Mouse (Mus musculus) urinary bladder, postnatal 10 days (tissue): ENCODE results near the gene Phip.

Experiments used
- DNase-seq: peaks from one replicate; pipeline ENCODE4 v3.0.0; 2022; ENCODE audit warnings: low spot score

Phip gene

DNA sequence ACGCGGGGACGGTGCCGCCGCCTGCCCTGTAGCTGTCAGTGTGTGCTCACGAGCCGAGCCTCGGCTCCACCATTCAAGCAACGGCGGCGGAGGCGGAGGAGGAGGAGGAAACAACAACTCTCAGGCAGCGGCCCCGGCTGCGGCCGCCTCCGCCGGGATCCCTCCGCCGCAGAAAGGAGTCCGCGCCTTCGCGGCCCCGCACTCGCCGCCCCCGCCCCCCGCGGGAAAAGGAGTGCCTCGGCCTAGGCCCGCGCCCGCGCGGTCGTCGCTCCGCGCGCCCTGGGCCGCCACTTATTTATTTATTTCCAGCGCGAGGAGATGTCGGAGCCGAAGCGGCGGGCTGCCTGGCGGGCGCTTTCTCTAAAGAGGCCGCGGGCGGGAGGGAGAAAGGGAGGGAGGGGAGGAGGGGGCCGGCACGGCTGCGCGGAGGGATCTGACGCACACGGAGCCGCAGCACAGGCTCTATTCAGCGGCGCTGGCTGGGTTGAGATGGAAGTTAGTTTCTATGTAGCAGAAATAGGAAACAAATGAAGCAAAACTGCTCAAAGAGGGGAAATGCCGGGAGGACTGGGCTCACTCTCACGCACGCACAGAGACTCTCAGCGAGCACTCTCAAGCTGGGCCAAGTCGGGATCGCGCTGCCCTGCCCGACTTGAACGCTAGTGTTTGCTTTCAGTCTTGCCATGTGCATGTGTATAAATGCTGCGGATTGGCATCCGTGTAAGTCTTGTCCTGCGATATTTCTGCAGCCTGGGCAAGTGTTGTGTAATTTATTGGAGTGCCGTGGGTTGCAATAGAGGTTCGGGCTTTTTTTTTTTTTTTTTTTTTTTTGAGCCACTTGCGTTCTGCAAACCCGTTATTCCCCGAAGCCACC is at the start of gene Phip:
TSS of gene Phip (minus strand) at position 175 of the 874 bp plus-strand sequence.
- DNase-seq, result peak; percentile 79

DNA sequence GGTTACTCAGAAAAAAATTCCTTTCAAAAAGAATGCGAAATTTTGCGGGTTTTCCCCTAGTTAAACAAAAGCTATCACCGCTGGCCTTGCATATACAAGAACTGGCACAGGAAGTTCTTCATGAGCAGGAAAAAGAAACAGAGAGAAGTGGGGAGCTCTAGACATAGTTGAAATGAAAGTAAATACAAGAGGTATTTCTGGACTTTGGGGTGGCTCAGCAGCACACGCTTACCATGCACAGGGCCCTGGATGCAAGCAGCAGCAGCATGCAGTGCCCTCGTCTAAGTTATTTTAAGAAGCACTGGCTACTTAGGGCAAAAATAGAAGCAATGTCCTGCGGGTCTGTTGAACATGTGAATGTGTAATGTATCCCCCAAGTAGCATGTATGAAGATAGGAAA is 48.4 kb upstream of the Phip start:
- DNase-seq, result no peak

DNA sequence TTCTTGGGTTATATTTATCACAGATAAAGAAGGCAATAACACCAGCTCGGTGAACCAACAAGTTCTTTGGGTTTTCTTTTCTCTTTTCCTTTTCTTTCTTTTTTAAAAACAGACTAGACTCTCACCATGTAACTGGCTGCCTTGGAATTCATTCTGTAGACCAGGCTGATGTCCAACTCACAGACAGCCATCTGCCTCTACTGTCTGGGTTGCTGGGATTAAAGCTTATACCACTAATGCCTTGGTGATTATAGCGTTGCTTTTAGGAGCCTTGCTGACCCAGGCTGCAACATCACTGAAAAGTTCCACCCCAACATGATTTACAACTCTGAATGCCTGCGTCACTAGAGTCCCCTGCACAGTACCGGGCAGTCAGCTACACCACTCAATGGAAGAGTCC is 39.2 kb upstream of the Phip start:
- DNase-seq, result no peak

GRCm38 (mm10) chr9:83008306-83008705 is 33.0 kb upstream of the Phip start:
- no peak for DNase-seq

- DNase-seq, result no peak
Measured at GRCm38 (mm10) chr9:83001342-83001741, 26.0 kb upstream of the Phip start.

DNA sequence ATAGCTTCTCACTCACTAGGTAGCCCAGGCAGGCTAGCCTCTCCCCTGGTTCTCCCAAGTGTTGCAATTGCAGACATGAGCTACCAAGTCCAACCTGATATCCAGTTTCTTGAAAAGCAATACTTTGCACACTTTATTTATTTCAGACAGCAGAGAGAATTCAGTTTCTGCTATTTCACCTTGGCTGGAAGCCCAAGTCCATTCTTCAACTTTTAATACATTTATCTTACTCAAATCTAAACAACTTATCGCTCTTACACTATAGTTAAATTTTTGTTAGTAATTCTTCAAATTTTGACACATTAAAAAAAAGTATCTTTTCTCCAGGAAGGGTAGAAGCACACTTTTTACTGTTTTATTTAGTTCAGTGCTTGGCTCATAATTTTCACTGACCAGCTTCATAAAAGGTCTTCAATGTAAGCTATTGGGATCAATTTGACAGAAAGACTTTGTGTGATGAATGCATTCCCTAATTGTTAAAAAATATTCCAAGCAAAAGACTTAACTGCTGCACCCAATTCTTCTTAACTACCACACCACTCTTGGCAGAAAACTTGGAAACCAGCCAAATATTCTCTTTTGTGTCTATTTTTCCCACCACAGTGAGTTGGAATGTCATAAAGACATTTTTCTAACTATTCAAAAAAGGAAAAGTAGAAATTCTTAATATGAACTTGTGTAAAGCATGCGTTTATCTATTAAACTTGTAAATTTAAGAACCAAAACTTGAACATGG is 22.6 kb upstream of the Phip start:
- DNase-seq, result no peak

DNA sequence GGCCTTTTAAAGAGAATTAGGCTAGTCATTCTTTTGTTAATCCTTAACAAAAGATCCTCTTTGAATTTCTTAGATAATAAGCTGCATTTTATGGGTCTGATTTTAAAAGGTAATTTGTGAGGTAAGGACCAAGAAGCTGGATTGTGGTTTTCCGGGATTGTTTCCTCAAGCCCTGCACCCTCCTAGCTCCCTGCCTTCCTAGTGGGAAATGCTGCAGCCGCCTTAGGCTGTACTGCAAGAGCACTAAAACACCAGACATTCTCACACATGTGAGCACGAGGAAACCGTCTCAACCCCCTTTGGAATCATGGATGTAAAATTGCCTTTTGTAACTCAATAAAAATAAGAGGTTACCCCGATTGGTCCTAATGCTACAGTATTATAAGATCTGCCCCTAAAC is 1.6 kb upstream of the Phip start:
- no peak for DNase-seq

GRCm38 (mm10) chr9:82976219-82976618 is 903 bp upstream of the Phip start:
- no peak for DNase-seq

GRCm38 (mm10) chr9:82974962-82975341 is 364 bp downstream of the Phip start:
- DNase-seq, result no peak

- peak; percentile 50 for DNase-seq
Measured at GRCm38 (mm10) chr9:82974187-82974861, 992 bp downstream of the Phip start.

DNA sequence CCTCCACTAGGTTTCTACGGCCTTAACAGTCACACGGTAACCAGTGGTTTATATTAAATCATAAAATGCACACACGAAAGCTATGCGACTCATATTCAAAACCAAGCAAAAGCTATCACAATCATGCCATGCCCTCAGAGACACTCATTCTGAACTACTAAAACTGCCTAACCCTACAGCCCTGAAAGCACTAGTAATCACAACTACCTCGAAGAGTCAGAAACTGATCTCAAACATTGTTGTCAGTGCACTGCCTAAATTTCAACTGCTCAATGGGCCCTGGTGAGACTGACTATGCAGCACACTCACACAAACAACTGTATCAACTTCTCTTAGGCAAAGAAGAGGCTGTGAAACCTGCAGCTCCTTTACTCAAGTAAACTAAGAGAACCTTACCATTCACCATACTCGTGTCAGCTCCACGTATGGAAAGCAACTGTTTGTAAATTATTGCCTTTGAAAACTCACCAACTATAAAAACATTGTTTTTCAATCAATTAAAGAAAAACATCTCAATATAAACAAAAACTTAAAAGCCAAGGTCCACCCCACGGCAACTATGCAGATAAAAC is 1.9 kb downstream of the Phip start:
- DNase-seq, result no peak

- no peak for DNase-seq
Measured at GRCm38 (mm10) chr9:82971433-82971832, 3.9 kb downstream of the Phip start.

- DNase-seq, result no peak
Measured at GRCm38 (mm10) chr9:82967076-82967621, 8.2 kb downstream of the Phip start.

GRCm38 (mm10) chr9:82963981-82964380 is 11.3 kb downstream of the Phip start:
- no peak for DNase-seq

- DNase-seq, result no peak
Measured at GRCm38 (mm10) chr9:82961352-82961751, 14.0 kb downstream of the Phip start.

DNA sequence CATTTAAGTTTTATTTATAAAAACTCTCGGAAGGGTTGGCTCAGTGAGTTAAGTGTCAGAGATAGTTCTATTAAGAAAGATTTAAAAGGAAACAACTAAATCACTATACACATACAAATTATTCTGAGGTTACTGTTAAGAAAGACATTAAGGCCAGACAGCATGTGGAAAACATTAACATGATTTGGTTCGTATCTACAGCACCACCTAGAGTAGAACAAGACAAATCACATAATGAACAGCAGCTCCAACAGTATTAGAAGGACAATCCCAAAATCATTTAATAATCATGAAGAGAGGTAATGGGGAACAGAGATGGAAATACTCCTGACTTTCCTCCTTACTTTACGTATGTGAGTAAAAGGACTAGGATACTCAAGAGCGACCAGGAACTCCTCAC is 20.0 kb downstream of the Phip start:
- DNase-seq, result no peak

GRCm38 (mm10) chr9:82952330-82952729 is 23.0 kb downstream of the Phip start:
- DNase-seq, result no peak

DNA sequence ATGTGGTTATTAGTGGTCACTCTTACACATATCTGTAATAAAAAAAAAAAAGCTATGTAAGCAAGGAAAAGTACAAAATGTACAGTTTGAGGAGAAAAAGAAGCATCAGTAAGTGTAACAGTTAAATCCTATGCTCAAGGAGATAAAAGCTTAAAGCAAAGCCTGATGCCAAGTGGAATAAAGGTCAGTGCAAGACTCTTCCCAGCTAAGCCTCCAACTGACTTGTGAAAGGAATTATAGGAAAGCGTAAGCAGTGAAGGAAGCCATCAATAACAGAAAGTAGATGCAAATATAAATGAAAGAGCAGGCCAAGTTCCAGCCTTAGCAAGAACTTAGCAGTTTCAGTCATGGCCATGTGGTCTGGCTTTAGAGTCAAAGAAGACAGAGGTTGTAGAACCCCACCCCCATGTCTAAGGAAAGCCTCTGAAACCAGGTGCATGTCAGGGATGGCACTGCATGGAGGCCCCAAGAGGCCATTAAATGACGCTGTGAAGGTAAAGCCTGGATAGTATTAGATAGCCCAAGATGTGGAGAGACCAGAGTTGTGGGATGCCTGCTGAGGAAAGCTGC is 23.8 kb downstream of the Phip start:
- no peak for DNase-seq

DNA sequence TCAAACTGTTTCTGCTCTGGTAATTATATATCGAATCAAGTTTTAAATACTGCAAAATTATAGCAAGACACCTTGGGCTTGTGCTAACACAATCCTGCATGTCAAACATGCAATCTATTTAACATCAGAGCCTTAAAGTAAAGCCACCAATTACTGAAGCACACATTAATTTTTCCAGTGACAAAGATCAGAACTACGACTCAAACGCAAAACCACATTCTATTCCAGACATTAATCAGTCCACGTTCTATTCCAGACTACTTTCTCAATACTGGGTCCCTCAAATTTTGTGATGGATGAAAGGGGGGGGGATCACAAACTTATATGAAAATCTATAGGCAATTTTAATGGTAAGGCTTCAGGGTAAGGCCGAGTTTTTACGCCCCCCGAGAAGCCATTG is 68.1 kb downstream of the Phip start:
- DNase-seq, result no peak

DNA sequence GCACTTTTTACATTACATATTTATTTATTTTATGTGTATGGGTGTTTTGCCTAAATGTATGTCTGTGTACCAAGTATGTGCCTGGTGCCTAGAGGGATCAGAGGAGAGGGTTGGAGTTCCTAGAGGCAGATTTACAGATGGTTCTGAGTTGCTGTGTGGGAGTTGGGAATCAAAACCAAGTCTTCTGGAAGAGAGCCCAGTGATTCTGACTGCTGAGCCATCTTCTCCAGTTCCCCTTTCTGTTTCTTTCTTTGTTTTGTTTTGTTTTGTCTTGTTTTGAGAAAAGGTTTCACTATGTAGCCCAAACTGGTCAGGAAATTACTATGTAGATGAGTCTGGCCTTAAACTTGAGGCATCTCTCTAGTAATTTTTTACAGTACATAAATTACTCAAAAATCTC is 86.7 kb downstream of the Phip start:
- DNase-seq, result no peak

- DNase-seq, result no peak
Measured at GRCm38 (mm10) chr9:82884177-82884576, 91.1 kb downstream of the Phip start.

DNA sequence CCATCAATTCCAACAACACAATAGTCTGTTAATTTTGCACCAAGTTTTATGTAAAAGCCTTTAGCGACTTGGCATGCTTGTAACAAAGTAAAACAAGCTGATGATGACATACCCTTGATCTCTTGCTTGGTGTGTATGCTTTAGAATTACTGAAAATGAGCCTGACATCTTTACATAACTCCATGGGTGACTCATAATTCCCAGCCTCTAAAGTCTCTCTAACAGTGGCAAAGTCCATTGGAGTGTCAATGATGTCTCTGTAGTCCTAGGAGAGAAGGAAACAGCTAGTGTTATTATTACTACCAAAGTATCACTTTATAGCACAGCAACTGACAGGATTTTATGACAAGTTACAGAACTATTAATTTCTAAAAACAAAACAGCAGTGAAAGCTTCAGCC is 98.2 kb downstream of the Phip start:
- DNase-seq, result no peak
